Mouse (Mus musculus): ENCODE measurements around the gene Lysmd3. TPM values are rescaled to one million over a fixed set of nuclear protein-coding genes. Genes with fewer than 3 reads are reported as not detected.

Lysmd3 gene
- polyA plus RNA-seq, 1 experiment, result 11.7 TPM

DNA sequence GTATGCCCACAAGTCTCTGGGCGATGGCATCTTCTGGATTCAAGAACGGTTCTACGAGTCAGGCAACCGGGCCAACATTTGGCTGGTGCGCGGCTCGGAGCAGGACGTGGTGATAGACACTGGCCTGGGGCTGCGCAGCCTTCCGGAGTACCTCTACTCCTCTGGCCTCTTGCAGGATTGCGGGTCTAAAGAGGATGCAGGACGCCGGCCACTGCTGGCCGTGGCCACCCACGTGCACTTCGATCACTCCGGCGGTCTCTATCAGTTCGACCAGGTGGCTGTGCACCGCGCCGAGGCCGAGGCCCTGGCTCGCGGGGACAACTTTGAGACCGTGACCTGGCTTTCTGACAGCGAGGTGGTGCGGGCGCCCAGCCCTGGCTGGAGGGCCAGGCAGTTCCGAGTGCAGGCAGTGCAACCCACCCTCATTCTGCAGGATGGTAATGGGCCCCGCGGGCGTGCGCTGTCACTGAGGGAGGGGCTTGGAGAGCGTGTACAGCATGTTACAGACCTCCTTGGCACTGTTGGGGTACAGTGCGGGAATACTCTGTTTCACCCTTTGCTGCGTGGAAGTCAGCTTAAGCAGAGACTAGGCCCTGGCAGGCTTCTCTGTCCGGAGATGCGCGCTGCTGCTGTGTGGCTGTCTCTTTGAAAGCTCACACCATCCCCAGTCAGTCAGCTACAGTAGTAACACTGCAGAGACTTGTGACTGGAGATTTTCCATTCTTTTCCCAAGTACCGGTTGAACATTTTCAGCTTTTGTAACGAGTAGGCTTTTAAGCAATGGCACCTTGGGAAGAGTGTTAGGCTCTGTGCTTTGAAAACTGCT lies 54.3 kb downstream of the Lysmd3 start:
- peak; percentile 53 for DNase-seq (ENCODE audit: low read depth)

DNA sequence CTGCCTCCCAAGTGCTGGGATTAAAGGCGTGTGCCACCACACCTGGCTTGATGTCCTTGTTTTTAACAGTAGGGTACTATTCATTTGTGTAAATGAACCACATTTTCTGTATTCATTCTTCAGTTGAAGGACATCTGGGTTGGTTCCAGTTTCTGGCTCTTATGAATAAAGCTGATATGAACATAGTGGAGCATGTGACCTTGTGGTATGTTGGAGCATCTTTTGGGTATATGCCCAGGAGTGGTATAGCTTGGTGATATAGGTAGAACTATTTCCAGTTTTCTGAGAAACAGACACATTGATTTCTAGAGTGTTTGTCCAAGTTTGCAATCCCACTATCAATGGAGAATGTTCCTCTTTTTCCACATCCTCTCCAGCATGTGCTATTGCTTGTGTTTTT lies 56.4 kb downstream of the Lysmd3 start:
- DNase-seq (ENCODE audit: low read depth), result no peak
- TF ChIP-seq CTCF (IDR thresholded peaks at IDR 0.05; ENCODE audit: borderline replicate concordance, extremely low read depth, insufficient read depth, insufficient read length) (no peak), POLR2A (IDR thresholded peaks at IDR 0.05; ENCODE audit: borderline replicate concordance, extremely low read depth, insufficient read depth, insufficient read length, poor library complexity, severe bottlenecking) (no peak)

More for the DNA sequence above, 54.3 kb downstream of the Lysmd3 start:
- TF ChIP-seq CTCF (IDR thresholded peaks at IDR 0.05; ENCODE audit: borderline replicate concordance, extremely low read depth, insufficient read depth, insufficient read length), result no peak
- TF ChIP-seq POLR2A (IDR thresholded peaks at IDR 0.05; ENCODE audit: borderline replicate concordance, extremely low read depth, insufficient read depth, insufficient read length, poor library complexity, severe bottlenecking), result no peak

Other genes with a start within 250 kb of the Lysmd3 start
- 27.1 and 27.5 TPM in 2 replicates for gene Adgrv1, start 24.5 kb upstream of the Lysmd3 start, polyA plus RNA-seq (2012; rRNA removed)
- 3.3 and 3.6 TPM in 2 replicates for gene Polr3g, start 53.4 kb downstream of the Lysmd3 start, polyA plus RNA-seq (2012; rRNA removed)
- gene Mblac2, start 53.7 kb downstream of the Lysmd3 start, polyA plus RNA-seq (2012; rRNA removed), result 11.4 and 14.7 TPM in 2 replicates
- gene Cetn3, start 125.4 kb downstream of the Lysmd3 start, polyA plus RNA-seq (2012; rRNA removed), result 175 and 187 TPM in 2 replicates